Mouse (Mus musculus) MEL-GATA-1-ER (cell line): ENCODE results near the gene Cbx4.
"Not testable (repeated sequence)": the region's sequence is repeated elsewhere in the genome, so short reads cannot be mapped to it uniquely, and the experiment has no call there.

Source experiments
- DNase-seq: peaks from one replicate; pipeline ENCODE4 v3.0.0-alpha.2; 2012; ENCODE audit warnings: low read depth; ENCODE audit errors: extremely low read depth

The Cbx4 gene

DNA sequence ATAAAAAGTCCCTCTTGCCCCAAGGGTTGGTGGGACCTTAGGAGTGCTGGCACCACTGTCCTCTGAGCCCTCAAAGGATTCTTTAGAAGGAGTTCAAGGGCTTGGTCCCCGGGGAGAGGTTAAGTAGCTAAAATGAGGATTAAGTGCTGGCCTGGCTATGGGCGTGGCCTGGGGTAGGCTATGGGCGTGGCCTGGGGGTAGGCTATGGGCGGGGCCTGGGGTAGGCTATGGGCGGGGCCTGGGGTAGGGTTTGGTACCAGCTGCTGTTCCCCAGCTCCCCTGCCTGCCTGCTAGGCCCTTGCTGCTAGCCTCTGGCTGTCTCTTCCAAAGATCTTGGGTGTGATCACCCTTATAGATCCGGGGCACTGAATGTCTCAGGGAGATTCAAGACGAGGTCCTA, 25.3 kb upstream of the Cbx4 start:
- no peak for DNase-seq

DNA sequence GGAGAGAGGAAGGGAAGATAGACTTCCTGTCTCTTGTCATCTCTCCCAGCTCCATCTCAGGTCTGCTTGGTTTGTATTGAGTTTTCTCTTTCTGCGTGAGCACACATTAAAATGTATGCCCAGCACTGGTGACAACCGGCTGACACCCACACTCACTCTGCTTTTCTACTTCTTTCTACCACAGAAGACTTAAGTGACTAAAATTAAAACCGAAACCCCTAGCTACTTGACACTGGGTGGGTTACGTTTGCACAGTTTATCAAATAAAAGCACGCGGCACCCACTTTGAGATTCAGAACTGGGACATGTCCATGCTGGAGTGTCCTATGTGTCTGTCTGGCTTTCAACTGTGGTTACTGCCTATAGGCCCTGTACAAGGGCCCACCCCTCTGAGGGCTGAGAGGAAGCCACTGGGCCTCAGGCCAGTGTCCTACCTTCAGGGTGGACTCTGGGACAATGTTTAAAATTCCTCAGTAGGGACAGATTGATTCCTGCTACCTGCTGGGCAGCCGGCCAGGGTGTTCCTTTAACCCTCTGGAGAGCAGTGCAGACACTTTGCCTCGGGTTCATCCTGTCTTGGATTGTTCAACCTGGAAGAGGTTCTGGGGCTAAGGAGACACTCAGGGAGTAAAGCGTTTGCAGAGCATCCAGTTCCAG, 23.5 kb upstream of the Cbx4 start:
- DNase-seq, result no peak

DNA sequence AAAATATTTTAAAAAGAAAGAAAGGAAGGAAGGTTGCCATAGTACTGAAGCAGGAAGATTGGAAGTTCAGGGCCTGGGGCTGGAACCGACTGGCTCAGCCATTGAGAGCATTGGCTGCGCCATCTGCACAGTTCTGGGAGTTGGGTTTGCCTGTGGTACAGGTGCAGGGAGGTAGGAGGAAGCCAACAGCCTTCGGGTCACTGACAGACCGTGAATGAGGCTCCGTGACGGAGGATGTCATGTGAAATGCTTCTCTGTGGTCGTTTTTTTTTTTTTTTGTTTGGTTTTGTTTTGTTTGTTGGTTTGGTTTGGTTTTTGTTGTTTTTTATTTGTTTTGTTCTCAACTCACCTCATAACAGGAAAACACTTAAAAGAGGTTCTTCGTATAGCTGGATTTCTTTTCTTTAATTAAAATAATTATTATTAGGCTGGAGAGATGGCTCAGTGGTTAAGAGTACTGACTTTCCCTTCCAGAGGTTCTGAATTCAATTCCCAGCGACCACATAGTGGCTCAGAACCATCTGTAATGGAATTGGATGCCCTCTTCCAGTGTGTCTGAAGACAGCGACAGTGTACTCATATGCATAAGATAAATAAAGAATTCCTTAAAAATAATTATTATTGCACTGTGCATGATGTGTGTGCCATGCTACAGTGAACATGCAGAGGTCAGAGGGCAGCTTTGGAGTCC, 22.7 kb upstream of the Cbx4 start:
- DNase-seq, result no peak

DNA sequence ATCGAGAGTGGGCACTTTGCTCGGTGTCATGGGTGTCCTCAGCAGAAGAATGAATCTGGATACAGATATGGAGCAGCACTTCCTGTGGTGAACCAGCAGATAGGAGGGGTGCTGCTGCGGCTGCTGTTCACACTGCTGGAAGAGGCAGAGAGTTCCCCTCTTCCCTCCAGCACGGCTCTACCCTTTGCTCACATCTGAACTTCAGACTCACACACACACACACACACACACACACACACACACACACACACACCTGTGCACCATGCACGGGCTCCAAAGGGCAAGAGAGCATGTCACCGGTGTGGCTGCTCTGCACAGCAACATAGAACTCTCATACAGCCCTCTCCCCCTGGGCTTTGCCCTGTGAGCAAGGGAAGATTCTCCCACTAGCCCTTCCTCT, 20.3 kb upstream of the Cbx4 start:
- DNase-seq, result no peak

DNA sequence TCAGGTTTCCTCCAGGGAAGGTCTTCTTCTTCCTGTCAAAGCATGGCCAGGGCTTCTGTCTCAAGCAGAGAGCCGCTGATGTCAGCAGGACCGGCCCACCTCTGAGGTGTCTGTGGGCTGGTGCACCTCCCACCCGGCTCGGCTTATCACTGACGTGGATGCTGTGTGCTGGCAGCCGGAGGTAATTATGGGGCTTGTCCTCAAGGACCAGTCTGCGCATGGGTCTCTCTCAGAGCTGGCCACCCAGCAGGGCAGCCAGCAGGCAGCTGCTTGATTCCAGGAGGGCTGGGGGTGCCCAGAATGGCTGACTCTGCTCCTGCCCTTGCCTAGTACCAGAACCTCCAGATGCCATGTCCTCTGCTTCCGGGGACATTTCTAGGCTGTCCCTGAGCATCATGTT, 19.7 kb upstream of the Cbx4 start:
- DNase-seq, result no peak

DNA sequence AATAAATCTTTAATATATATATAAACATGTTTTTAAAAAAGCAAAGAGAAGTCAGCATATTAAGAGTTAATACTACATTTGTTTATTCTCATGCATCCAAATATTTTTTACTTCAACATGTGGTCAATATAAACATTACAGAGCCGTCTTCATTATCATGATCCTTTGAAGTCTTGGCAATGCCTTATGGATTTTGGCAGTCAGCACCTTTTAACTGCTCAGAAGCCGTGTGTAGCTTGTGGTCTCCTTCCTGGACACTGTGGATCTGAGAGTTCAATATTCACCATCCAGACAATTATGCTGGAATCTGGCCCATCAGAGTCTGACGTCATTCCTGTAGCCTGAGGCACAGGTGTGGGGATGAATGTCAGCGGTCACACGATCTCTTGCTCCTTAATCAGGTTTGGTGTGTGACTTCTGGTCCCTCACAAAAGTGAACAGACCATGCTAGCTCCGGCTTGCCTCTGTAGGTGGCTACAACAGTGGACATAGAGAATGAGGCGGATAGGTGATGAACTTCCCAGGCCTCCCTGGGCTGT, 19.1 kb upstream of the Cbx4 start:
- no peak for DNase-seq

DNA sequence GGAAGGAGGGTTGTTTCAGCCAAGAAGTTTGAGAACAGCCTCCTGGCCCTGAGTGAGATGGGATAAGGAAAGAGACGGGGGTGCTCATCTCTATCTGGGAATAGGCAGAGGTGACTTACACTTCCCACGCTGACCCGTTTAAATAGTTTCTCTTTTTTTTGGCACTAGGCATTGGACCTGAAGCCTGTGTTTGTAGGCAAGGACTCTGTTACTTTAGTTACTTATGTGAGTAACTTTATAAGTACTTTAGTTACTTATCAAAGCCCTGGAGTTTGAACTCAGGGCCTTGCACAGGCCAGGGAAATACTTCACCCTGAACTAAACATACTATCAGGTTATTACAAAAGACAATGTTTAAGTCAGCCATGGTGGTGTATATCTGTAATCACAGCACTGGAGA, 18.0 kb upstream of the Cbx4 start:
- no peak for DNase-seq

DNA sequence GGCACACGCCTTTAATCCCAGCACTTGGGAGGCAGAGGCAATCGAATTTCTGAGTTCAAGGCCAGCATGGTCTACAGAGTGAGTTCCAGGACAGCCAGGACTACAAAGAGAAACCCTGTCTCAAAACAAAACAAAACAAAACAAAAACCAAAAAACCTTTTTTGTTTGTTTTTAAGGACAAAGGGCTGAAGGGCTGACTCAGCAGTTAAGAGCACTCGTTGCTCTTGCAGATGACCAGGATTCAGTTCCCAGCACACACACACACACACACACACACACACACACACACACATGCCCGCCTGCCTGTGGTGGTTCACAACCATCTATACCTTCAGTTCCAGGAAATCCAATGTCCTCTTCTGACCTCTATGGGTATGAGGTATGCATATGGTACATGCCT, 14.3 kb upstream of the Cbx4 start:
- DNase-seq, result not testable (repeated sequence)

DNA sequence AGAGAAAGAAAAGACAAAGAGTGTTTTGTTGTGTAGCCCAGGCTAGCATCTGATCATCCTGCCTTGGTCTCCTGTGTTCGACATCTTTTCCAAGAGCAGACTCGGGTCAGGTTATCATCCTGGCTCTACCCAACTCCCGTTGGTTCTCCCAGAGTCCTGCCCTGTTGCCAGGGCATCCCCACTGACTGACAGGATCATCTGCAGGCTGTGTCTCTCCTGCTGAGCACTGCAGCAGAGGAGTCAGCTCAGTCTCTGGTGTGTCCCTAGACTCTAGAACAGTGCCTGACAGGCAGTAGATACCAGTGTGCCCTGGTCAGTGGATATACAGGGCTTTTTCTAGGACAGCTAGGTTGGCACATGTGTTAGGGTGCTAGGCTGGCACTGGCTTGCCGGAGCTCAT, 12.2 kb upstream of the Cbx4 start:
- DNase-seq, result no peak

DNA sequence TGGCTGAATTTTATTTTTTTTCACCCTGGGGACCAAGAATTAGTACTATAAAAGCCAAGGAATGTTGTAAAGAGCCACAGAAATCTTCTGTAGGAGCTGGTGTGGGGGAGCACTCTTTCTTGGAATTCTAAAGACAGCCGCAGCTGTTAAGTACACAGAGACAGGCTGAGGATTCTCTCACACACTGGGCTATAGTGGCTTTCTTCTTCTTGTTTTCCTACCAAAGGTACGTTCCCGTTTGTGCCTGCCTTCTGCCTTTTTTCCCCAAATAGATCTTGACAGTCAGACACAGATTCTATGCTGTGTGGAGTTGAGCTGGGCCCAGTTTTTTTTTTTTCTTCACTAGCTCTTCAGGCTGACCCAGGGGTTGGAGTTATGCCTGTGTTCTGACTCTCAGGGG, 9.4 kb upstream of the Cbx4 start:
- DNase-seq, result no peak

DNA sequence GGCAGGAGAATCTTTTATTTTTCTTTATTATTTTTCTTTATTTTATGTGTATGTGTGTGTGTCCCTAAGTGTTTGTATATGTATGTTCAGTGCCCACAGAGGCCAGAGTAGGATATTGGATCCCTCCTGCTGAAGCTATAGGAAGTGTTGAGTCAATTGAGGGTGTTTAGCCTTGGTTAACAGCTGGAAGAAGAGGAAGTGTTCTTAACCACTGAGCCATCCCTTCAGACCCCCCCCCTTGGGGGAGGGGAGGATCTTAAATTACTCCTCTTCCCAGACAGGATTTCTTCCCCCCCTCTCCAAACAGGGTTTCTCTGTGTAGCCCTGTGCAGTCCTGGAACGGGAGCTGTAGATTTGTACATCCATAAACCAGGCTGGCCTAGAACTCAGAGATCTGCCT, 7.3 kb upstream of the Cbx4 start:
- DNase-seq, result no peak

DNA sequence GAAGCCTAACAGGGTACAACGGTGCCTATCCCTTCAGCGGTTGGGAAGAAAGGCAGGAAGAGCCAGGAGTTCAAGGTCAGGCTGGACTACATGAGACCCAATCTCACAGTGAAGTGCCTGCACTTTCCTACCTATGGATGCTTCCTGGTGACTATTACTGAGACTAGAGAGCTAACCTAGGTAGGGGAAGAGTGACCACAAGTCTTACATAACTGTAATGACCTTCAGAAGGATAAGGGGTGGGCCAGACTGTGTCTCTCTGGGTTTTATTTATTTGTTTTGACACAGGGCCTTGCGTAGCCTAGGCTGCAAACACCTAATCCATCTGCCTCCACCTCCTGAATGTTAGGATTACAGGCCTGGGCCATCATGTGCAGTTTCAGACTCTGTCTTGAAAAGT, 6.3 kb upstream of the Cbx4 start:
- DNase-seq, result no peak

DNA sequence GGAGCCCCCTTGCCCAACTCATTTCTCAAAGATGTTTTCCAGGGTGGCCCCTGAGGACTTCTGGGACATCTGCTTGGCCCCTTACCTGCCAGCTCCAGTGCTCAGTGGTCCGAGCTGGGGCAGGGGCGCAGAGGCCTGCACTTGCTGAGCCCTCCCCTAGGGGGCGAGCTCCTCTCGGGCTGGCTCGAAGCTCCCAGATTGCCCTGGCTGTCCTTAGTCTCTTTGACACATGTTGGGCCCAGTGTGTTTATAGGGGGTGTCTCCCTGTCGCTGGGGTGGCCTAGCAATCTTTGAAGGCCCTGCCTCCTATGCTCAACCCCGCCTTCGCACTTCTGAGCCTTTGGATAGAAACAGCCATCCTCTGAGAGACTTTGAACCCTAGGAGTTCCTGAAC, 5.6 kb upstream of the Cbx4 start:
- no peak for DNase-seq

DNA sequence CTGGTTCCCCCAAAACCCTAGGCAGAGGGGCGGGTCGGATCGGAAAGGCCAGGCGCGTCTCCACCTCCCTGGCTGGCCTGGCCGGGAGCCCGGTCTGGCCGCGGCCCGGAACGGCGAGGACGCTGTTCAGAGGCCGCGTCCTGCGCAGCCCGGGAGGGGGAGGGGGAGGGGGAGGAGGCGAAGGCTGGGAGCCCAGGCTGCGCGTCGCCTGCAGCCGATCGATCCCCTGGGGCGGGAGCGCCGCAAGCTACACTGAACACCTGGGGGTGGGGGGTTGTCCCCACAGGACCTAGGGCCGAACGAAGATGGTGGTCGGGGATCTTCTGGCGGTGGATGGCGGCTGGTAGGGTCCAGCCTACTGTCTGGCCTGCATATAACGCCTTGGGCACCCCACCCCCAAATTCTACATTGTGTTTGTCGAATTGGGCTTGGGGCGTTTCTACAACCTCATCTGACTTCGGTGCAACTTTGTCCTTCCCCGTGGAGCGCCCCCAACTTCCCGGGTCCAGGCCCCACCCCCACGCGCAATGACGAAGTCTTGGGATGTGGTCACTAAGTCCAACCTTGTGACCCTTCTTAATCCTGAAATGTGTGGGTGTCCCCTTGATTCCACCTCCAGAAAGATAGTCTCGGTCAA, 5.1 kb upstream of the Cbx4 start:
- DNase-seq, result no peak

DNA sequence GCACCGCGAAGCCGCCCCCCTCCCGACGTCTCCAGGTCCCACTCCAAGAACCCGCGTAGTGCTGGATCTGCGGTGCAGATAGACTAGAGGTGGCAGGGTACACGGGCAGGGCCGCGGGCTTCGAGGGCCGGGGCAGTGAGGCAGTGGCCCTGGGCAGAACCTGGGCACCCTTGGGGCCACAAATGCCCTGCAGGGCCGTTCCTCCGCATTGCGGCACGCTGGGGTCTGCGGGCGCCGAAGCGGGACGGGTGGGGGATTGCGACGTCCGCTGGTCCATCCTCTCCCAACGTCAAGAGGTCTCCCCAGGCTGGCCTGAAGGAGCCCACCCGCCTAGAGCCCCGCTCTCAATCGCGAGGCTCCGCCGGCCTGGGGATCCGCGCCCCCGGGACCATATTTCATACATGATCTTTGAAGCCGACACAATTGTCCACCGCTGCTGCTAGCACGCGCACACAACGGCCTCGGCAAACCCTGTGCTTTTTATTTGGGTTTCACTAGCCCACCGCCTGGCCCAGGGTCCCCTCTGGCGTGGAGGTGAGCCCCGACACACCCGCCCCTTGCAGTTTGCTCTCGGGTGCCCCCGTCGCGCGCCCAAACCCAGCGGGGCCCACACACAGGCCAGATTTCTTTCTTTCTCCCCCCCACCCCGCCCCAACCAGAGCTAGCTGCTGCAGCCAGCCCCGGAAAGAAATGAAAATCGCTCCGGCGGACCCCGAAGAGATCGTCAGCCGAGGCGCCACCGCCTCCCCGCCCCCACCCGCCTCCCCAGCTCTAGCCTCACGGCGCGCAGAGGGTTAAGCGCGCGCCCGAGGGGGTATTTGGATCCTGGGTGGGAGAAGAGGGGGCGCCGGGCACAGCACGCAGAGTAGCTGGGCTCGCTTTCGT, 4.3 kb upstream of the Cbx4 start:
- DNase-seq, result no peak

DNA sequence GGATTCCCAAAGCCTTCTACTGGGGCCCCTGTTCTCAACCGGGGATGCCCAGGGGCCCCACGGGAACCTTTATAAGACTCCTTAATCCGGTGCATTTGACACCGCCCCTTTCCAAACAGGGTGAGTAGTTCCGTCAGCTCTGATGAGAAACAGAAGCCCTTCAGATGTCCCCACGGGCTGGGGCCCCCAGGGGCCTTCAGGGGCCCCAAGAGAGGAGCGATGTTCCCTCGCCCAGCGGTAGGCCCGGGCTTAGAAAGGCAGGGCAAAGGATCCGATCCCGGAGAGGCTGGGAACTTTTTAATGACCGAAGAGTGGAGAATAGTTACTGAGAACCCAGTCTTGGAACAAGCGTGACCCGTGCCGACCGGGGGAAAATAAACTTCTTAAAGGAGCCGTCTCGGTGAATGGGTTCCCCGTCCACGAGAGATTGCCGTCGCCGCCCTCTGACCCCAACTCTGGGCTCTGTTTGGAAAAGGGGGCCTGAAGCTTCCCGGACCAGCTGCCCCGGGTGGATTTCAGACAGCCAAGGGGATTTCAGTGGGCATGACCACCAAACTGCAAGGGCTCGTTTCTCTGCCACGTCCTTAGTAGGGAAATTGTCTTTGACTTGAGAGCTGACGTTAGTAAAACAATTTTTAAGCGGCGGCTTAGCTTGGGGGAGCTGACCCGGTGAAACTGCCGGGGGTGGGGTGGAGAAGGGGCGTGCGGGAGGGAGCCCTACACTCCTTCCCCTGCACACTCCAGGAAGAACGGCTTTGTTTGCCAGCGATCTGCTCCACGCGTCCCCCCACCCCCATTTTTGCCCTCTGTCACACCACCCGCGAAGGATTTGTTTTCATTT, 3.4 kb upstream of the Cbx4 start:
- no peak for DNase-seq

DNA sequence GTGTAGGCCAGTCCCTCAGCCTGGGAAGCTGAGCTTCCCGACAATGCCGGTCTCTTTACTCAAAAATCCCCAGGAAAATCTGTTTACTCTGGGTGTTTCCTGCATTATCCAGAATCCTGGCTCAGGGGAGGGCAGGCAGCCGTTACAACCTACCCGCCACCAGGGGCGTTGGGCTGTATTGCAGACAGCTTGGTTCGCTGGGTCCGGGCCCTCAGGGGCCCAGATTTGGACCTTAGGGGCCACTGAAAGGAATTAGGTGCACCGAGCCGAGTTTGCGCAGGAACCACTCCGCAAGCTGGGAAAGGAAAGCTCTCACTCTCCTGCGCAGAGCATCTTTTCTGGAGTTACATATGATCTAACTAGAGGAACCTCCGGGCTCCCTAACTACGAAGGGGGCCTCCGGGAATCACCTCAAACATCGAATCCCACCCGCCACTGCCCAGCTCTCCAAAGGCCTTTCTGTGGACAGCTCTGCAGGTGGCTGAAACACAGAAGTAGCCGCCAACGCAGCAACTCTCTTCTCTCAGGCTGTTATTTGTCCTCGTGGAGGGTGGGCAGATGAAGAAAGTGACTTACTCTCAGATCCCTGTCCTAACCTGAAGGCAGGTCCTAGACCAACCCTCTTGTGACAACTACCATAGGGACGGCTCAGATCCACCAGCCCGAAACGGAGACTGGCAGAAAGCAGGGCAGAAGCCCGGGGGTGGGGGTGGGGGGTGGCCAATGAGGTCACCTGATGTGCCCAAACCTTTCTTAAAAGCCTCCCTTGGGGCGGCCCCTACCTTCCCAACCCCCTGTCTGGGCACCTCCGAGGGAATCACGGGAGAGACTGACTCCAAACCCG, 2.6 kb upstream of the Cbx4 start:
- DNase-seq, result no peak

DNA sequence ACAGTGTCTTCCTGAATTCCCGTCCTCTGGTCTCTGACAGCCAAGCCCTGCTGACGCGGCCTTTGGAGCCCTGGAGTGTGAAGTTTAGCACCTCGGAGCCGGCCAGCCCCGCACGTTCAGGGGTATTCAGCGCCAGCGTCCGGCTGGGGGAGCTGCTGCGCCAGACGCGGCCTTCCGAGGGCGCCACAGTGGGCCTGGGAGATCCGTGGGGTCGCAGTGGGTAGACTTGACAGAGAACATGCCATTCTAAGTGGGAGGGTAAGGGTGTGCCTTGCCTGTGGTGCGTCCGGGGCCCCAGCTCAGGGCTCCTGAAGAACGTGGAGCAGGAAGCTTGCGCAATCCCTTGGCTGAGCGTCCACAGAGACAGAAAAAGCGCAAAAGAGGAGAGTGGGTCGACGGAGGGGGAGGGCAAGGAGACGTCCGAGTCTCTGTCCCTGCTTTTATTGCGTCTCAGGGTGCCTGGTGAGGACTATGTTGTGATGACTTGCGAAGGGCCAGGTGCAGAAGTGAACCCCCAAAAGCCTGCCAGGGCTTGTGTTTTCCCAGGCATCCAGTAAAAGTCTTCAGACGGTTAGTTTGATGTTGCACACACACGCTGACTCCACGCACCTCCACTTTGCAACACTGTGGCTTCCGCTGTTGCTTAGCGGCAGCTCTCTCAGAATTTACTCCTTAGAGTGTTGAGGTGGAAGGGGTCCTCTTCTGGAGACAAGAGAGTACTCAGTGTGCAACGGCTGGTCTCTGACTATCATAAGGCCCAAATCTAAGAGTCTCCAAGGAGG, 1.5 kb upstream of the Cbx4 start:
- DNase-seq, result no peak
